Mouse (Mus musculus): ENCODE data around the gene Nfkb1.

- TF ChIP-seq CTCF (IDR thresholded peaks at IDR 0.05; ENCODE audit: control insufficient read depth, insufficient read depth, insufficient read length) (no peak), FOSL1 (IDR thresholded peaks at IDR 0.05; ENCODE audit: insufficient read depth, low read length, poor library complexity, severe bottlenecking) (no peak), MYOD1 (IDR thresholded peaks at IDR 0.05; ENCODE audit: control insufficient read depth, insufficient read length, low read depth) (no peak), MYOG (IDR thresholded peaks at IDR 0.05; ENCODE audit: control insufficient read depth, extremely low read depth, insufficient read length) (no peak), USF1 (IDR thresholded peaks at IDR 0.05; ENCODE audit: low read depth) (no peak)
Observed at GRCm38 (mm10) chr3:135691191-135692131, at the start of gene Nfkb1.

All from C2C12 (cell line).